Mouse (Mus musculus) layer of hippocampus, postnatal 36 days (tissue): ENCODE results near the gene LTO1. TPM values are rescaled to one million over a fixed set of nuclear protein-coding genes. Genes with fewer than 3 reads are reported as not detected.

Experiments used
- DNase-seq, 2 experiments: peaks; one replicate each; pipeline ENCODE4 v3.0.0; 2022
- total RNA-seq, 2 experiments: library from RNA; stranded (reverse); gene quantifications; 2 replicates each; pipeline ENCODE4 v1.2.3; 2021

The LTO1 gene
- total RNA-seq, 2 experiments from 2014 or later, result 26.2 TPM

GRCm38 (mm10) chr7:144908705-144909104 lies 6.2 kb upstream of the LTO1 start:
- DNase-seq, result no peak

DNA sequence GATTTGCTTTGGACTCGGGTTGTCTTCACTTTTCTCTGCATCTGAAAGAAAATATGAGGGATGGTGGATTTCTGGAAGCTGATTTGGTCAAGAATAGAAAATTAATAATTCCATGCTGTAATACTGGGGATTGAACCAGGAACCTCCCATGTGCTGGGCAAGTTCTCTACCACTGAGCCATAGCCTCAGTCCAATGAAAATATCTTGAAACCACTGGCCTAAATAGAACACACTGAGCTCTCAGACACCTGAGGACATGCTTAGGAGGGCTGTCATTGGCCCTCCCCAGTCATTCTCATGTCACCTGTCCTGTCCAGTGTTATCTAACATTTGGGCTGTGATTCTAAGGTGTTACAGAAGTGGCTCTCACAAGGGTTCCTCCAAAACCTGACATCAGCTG lies 3.8 kb upstream of the LTO1 start:
- no peak for DNase-seq

DNA sequence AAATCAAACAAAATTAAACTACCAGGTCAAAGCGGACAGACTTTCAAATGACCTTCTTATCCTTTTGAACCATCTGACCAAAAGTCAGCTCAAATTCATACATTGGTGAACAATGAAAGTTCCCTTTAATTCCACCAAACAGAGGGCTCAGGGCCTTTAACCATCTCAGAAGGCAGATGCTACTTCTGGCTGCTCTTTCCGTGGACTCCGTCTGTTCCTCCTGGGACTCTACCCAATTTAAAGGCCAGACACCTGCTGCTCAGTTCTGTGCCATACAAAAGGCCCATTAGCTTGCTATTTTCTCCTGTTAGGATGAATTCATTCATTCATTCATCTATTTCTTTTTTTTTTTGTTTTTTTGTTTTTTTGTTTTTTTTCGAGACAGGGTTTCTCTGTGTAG lies 2.0 kb upstream of the LTO1 start:
- DNase-seq, result no peak

DNA sequence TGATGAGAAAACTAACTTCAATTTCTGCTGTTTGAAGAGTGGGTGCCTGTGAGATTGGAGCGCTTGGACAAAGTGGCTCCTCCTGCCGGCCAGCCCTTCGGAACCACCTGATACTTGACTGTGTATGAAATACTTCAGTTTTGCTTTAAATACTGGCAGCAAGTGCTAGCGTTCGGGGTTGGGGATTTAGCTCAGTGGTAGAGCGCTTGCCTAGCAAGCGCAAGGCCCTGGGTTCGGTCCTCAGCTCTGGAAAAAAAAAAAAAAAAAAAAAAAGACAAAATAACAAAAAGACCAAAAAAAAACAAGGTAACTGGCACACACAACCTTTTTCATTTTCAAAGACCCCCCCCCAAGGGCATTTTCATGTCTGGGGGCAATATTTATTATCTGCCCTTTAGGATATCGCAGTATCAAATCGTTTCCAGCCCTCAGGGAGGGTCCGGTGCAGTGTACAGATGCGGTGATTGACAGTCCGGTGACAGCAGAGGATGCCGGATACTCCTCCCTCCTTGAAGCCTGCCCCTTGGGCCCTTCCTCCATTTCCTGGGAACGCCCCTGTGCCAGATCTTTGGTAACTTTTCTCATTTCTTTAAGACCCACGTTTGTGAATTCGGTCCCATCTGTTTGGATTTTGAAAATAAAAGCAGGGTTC lies 478 bp upstream of the LTO1 start:
- DNase-seq, result no peak

GRCm38 (mm10) chr7:144918823-144919222 lies 3.9 kb downstream of the LTO1 start:
- DNase-seq, result no peak

- DNase-seq, result no peak
Measured at GRCm38 (mm10) chr7:144927591-144927990, 12.7 kb downstream of the LTO1 start.

GRCm38 (mm10) chr7:144928009-144928888 lies 13.3 kb downstream of the LTO1 start:
- no peak for DNase-seq

DNA sequence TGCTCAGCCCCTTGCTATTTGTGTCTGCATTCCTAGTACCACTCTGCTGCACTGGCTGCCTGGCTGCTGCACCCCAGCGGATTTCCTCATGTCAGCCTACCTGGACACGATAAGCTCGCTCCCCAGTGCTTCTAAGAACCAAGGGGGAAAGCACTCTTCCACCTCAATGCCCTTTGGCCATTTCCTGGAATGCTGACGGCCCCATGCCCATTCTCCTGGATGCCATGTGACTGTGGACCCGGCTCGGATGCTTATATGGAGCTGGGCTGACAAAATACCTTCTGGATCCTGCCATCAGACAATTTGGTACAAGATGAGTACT lies 13.9 kb downstream of the LTO1 start:
- no peak for DNase-seq

- no peak for DNase-seq
Measured at GRCm38 (mm10) chr7:144929506-144929905, 14.6 kb downstream of the LTO1 start.

DNA sequence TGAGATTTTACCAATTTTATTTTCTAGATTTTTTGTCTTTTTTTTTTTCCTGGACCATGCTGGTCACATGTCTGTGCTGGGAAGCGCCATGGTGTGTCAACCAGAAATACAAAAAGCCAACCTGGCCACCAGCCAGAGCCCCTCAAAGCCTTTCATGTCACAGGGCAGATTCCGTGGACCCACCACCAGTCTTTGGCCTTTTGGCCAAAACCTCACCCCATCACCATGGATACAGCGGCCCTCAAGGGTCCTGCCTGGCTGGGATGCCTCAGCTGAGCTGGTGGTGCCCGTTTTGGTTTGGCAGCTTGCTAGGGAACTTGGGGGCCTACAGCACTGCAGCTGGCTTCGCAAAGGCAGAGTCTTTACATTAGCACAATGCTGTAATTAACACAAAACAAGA lies 15.0 kb downstream of the LTO1 start:
- DNase-seq, result no peak

- no peak for DNase-seq
Measured at GRCm38 (mm10) chr7:144931778-144932177, 16.9 kb downstream of the LTO1 start.

DNA sequence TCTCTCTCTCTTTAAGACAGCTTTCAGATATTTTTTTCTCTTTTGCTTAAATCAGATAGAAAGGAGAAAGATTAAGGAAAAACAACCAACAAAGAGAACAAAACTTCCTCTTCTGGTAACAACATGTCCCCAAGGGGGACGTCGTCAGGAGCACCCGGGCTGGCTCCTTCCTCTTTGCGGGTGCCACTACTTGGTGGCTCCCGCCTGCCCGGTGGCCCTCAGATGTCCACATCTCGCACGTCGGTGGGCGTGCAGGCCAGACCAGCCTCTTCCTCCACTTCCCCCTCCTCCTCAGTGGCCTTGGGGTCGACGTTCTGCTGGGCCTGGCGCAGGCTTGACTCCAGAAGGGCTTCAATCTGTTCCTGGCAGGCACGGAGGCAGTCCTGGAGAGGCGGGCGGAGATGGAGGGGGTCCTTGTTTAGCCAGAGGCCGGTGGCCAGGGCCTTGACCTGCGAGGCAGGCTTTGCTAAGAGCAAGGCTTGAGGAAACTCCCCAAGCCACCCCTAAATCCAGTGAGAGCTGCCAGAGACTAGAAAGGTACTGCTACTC lies 17.6 kb downstream of the LTO1 start:
- no peak for DNase-seq

GRCm38 (mm10) chr7:144933336-144933735 lies 18.4 kb downstream of the LTO1 start:
- DNase-seq, result no peak

- no peak for DNase-seq
Measured at GRCm38 (mm10) chr7:144933796-144934195, 18.9 kb downstream of the LTO1 start.

DNA sequence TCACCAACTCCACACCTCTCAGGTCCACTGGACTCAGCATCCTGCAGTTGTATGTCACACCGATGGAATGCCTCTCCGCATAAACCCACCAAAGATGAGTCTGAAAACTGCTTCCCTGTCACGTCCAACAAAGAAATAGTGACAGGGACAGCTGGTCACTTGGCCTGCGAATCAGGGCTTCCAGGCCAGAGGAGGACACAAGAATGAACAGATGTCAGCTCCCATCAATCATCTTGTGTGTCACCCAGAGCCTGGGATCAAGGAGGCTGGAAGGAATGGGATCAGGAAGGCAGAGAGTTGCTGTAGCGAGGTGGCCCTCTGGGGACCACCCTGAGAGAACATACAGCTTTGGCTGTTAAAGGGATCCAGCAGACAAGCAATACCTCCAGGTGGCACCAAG lies 20.0 kb downstream of the LTO1 start:
- DNase-seq, result no peak

DNA sequence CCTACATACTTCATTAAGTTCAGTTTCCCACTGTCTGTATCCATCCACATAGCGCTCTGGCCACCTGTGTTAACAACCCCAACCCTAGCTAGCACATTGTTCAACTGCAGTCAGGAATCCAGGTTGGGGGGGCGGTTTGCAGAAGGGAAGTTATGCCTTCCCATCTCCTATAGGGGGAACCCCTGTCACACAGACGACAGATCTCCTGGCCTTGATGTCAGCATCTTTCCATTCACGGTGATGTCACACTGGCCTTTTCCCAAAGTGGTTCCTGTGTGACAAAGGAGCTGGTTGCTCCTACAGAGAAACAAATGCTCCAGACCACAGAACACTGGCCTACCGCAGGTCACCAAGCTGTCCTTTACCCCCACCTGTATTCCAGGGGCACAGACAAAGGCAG lies 20.7 kb downstream of the LTO1 start:
- DNase-seq, result no peak

DNA sequence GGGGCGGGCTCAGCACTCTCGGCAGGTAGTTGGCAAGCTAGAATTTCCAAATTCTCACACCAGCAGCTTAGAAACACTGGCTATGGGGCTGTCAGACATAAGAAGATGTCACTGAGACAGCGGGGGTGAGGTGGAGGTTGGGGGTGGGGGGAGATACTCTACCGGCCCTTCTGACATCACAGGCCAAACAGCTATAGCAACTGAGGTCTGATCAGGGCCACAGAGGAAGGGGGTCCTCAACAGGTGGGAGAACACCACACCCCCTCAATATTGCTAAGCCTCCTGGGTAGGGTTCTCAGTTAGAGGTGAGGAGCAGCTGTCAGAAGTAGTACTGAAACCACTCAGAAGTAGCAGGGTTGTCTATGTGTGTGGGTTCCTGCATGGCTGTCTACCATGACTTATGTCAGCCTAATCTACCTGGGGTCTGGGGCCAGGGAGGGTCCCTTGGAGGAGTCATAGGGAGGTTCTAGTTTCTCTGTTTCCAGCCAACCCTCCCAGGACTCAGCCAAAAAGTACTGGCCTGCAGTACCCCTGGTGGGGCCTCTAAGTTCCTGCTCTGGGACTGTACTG lies 21.5 kb downstream of the LTO1 start:
- DNase-seq, result no peak

DNA sequence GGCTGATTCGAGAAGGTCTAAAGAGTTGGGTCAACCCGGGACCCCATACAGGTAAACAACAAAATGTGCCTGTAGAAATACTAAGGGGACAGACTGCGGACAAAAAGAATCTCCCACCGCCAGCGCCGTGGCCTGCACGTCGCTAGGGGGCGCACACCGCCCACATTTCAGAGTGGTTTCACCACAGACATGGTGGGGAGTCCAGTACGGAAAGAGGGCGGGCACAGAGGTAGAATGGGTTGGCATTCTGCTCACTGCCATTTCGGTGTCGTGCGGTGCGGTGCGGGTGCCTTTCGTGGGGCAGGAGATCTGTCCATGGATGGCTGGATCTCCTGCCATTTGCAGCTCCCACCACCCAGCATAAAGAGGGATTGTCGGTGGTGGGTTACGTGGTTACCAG lies 22.6 kb downstream of the LTO1 start:
- DNase-seq, result peak; percentile 89 to 90

- DNase-seq, result no peak
Measured at GRCm38 (mm10) chr7:144937899-144938517, 23.1 kb downstream of the LTO1 start.

DNA sequence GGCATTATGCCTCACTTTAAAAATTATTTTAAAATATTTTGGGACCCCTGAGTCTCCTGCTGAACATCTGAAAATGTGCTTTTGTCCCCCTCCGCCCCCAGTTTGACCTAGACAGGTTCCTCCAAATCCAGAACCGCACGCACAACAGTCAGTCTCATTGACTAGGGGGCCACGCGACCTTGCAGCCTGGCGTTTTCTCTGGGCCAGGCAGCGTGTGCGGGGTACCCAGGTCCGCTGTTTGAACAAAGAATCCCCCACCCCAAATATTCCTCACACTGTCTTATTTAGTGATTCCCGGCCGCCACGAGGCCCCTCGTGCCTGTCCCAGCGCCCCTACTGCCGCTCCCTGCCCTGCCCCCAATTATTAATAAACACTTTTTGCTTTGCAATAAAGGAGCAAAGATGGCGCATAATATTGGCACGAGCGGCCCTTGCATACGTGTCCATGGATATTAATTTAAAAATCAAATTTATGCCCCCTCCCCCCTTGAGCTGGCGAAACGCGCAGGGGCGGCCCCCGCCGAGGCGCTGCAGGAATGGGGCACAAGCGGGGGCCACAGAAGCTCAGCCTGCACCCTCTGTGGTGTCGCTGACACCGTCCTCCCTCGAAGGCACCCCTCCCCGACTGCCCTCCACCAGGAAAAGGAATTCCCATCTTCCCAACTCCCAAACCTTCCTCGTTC lies 23.9 kb downstream of the LTO1 start:
- peak in 1 of 2 experiments; percentile 26 for DNase-seq

GRCm38 (mm10) chr7:144939344-144940002 lies 24.6 kb downstream of the LTO1 start, which contains the start of gene Ccnd1:
Gene Ccnd1, minus strand, starts transcription at chr7:144939925.
- peak; percentile 53 to 68 for DNase-seq
